Mouse (Mus musculus) urinary bladder, postnatal 14 days (tissue): ENCODE results near the gene Sorbs2.

Source experiments
- DNase-seq: peaks from one replicate; pipeline ENCODE4 v3.0.0; 2021; ENCODE audit warnings: low spot score

The Sorbs2 gene

DNA sequence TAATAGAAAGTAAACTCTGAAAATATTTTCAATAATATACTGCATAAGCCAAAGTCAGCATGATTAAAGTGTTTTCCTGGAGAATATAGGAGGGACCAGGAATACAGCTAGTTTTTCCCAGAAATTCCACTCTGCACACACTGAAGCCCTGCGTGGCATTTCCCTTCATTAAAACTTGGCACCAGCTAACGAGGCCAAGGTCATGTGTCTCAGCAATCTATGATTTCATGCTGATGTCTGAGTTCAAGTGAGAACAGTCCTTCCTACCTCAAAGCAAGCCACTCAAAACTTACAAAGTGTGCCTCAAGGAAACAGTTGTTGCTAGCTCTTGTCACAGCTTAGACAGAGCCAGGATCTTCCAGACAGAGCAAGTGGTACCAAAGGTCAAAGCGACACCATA is 173.6 kb downstream of the Sorbs2 start:
- DNase-seq: no peak

DNA sequence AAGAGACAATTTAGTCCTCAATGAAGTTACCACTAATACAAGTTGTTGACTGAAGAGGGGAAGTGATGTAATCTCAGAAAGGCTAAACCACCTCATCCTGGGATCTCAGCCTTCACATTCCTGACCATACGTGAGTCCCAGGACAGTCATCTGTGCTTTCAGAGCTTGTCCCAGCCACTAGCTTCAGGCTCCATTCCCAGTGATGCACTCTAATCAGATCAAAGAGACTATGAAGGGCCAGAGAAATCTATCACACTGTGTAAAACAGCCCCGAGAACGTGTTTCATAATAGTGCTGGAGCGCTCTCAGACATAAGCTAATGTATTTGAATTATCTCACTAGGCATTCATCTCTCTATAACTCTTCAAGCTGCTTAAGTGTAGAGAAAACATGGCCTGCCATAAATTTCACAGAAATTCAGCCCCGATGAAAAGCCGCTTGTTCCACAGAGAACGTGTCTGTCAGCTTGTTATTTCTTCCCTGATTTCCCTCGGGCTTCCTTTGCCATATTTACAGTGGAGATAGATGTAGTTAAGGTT is 175.3 kb downstream of the Sorbs2 start:
- no peak for DNase-seq

- no peak for DNase-seq
These were observed 180.5 kb downstream of the Sorbs2 start for GRCm38 (mm10) chr8:45687942-45688695.

- peak; percentile 11 for DNase-seq
These were observed 182.1 kb downstream of the Sorbs2 start for GRCm38 (mm10) chr8:45689611-45690207.

DNA sequence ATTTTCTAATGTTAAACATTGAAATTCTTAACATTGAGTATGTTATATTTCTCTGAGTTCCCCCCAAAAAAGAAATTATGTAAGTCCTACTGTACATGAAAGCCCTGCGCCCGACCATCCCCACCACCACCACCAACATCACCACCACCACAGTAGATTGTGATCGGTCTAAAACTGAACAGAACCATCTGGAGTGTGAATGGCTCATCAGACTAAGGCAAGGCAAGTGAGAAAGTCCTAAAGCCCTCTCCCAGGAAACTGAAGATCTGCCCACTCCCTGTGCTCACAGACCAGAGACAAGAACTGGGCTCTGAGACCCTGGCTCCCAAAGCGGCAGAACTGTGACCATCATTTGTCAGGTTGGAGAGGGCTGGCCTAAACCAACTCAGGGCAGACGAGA is 192.5 kb downstream of the Sorbs2 start:
- DNase-seq: no peak

- no peak for DNase-seq
These were observed 196.1 kb downstream of the Sorbs2 start for GRCm38 (mm10) chr8:45703700-45704101.

DNA sequence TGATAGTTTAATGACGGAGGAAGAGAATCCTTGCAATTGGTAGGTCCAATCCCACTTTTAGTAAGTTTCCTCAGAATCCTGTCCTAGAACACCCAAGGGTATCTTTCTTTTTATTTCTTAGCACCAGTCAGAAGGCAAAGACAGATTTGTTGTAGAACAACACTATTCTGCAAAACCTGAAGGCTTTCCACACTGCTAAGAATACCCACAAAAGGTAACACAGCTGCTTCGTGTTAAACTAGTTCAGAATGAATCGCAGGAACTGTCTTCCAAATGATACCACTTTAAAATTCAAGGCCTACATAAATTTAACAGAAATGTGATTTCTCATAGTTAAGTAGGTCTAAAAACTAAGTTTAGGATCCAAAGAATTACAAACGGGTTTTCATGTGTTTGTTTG is 201.5 kb downstream of the Sorbs2 start:
- DNase-seq: no peak

- no peak for DNase-seq
These were observed 202.1 kb downstream of the Sorbs2 start for GRCm38 (mm10) chr8:45709734-45710133.

DNA sequence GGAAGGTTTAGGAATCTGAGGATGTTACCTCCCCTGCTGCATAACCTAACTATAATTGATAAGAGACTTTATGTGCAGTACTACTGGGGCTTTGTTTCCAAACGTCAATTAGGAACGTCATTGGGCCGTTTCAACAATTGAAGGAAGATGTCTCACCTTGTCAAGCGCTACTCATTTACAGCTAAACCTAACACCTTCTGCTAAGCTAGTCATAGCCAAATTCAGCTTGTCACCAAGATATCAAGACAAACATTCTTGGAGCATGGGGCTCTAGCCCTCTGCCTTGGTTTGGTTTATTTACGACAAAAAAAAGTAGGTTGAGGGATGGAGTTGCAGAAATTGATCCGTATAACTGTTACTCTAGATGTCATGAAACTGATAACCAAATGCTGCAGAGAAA is 205.0 kb downstream of the Sorbs2 start:
- DNase-seq: no peak

DNA sequence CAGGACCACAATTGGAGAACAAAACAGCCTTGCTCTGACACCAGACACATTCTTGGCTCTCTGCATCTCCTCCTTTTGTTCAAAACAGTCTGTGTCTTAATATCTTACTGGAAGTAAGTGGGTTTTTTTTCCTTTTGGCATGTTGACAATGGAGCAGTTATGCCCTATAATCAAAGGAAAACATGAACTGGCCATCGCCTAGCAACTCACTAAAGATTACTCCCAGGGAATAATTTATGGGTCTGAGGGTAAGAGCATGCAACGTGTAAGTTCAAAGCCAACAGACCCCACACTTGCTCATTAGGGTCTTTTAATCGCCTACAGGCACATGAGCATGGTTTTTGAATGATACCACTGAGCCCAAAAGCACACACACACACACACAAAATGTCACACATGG is 207.2 kb downstream of the Sorbs2 start:
- DNase-seq: no peak

DNA sequence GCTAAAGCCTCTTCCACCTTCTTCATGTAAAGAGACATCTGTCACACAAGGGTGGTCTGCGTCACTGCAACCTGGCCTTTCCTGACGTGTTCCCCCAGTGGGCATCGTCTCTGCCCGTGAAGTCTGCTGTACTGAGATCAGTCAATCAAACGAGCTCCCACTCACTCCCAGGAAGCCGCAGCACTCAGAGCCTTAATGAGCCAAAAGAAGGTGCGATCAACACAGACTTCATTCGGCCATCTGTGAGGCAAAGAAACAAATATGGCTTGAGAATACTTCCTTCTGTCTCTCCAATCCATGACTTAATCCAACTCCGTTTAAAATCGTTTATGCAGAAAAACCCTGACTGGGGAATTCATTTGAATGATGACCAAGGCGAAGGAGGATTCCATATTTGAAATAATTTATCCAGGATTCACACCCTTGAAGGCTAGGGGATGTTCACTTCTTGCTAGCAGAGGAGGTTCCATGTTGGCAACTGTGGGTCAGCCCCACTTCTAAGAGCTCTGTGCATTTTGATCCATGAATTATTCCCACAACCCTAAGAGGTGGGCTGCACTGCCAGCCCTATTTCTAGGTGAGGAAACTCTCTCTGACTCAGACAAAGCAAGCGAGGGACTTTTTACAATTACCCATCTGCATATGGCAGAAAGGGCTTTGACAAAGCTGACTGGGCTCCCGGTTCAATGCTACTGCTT is 207.9 kb downstream of the Sorbs2 start:
- DNase-seq: no peak

DNA sequence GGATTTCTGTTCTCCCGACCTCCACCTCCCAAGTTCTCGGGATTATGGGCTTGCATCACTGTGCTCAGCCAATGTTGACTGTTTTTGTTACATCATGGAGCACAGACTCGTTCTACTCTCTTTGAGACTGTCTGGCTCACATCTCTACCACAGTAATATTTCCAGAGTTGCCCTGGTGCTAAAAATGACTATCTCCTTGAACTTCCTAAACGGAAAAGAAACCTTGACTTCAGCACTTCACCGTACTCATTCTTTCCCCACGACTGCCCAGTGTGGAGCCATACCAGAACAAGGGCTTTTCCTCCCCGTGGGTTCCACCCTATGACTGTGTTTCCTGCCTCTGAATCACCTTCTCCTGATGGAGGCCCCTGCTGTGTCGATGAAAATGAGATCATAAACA is 212.2 kb downstream of the Sorbs2 start:
- DNase-seq: no peak

DNA sequence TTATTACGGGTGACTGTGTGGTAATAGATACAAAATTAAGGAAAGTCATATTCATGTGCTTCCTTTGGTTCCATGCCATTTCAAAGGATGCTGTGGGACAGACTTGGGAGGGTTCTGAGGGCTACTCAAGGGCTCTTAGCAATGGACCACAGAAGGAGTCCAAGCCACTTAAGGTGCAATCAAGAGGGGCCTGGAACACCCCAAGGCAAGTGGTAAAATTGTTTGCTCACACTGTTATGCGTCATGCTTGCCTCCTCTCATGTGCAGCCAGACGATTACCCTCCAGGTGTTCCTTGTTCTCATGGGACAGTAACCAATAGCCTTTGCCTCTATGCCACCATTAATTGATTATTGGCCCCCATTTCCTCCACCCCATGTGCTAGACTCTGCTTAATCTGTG is 216.6 kb downstream of the Sorbs2 start:
- DNase-seq: no peak

GRCm38 (mm10) chr8:45725321-45725720 is 217.7 kb downstream of the Sorbs2 start:
- no peak for DNase-seq

DNA sequence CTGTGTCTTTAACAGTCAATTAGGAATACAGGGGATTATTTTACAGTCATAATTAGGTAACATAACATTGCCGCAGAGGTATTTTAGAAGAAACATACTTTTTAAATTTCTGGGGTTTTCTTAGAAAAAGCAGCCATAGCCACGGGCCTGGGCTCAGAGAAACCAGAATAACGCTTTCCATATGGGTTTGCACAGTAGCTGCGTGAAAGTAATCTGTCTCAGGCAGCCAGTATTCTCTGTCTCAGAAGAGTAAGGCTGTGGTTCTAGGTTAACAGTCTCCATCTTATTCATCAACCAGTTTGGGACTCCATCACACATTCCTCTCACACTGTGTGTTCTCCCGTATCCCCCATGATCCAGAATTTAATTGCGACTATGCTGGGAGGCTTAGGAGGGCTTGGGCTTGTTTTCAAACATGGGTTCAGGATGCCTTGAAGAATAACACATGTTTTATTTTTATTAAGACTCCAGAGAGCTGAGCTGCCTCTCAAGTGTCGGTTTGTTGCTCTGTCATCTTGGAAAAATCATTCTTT is 222.3 kb downstream of the Sorbs2 start:
- DNase-seq: no peak

- no peak for DNase-seq
These were observed 223.2 kb downstream of the Sorbs2 start for GRCm38 (mm10) chr8:45730795-45731194.

DNA sequence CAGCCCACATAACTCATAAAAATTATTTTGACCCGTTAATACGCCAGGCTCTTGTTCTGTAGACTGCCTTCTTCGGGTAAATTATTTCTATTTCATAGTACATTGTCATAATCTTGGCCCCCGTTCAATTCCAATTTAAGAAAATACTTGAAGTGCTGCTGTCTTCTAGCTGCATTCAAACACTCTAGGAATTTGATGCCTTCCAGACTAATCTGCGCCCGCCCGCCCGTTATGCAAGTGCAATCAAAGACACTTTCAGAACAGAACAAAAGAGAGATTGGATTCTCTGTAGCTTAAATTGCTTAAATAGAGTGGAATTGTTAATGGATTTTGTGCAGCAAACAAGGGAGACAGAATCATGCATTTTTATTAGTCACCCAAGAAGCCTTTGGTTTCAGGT is 226.5 kb downstream of the Sorbs2 start:
- no peak for DNase-seq

GRCm38 (mm10) chr8:45737266-45737665 is 229.7 kb downstream of the Sorbs2 start:
- no peak for DNase-seq

GRCm38 (mm10) chr8:45743326-45743725 is 235.7 kb downstream of the Sorbs2 start:
- DNase-seq: no peak

DNA sequence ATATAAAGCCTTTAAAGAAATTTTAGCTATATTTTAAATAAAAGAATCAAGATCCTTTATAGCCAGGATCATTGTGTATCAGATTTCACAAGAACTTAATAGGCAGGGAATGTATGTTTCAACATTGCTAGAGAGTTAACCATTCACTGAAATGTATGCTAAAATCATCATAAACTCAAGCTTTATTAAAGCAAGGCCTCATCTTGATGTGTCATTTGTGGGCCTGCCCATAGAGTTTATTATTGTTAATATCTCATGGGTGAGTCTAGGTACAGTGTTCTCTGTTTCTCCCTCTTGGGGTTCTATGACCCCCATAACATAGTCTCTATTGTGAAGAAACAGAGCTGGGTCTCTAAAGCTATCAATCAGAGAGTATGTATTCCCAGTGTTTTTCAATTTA is 236.2 kb downstream of the Sorbs2 start:
- DNase-seq: no peak

DNA sequence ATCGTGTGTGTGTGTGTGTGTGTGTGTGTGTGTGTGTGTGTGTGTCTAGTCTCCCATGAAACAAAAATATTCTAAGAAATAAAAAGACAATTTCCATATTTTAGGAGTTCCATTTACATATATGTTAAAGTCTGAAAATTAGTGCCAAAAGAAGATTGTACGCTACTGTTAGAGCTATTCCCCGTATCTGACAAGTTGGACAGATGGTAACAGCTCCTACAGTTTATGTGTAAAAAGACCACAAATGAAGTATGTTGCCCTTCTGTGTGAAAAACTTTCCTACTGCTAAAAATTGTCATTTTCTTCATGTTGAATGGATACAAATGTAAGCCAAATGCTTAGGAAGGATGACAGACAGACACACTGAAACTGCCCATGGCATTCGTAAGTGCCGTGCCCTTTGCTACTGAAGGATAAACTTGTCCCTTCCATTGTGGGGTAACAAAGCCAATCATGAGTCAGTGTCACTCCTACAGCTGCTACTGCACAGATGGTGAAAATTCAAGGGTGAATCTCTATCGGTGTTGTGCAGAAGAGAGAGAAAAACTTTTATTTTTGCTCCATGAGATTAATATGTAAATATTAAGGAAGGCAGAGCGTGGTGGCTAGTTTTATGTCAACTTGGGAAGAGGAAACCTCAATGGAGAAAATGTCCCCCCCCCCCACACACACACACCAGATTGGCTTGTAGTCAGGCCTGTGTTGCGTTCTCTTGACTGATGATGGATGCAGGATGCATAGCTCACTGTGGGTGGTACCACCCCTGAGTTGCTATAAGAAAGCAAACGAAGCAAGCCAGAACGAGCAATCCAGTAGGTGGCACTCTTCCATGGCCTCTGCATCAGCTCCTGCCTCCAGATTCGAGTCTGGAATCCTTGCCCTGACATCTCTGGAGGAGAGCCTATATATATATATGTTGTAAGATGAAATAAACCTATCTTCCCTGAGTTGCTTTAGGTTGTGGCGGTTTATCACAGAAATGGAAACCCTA is 244.2 kb downstream of the Sorbs2 start:
- no peak for DNase-seq

- no peak for DNase-seq
These were observed 247.9 kb downstream of the Sorbs2 start for GRCm38 (mm10) chr8:45755482-45755881.
